Mouse (Mus musculus) liver, embryonic 14.5 days (tissue): Measurements from ENCODE around the gene Icam5. TPM values are rescaled to one million over a fixed set of nuclear protein-coding genes. Genes with fewer than 3 reads are reported as not detected.

Source experiments
- ATAC-seq: fragments of 200-750 bp; cut with Nextera tagmentation; 2 replicates; pipeline ENCODE4 v1.8.0; 2017; ENCODE audit warnings: moderate number of reproducible peaks, mild to moderate bottlenecking, moderate library complexity; ENCODE audit not compliant: insufficient read depth
- DNase-seq, 3 experiments: peaks; one replicate each; pipeline ENCODE4 v3.0.0-alpha.2; 2012 to 2013; ENCODE audit warnings: low read depth in 3 of 3, low spot score in 3 of 3
- H3K27ac ChIP-seq: fragments of 300-500 bp; sonication (generic); 2 replicates; pipeline ENCODE4 v1.5.1; 2014; ENCODE audit warnings: moderate library complexity, mild to moderate bottlenecking, control low read depth, inconsistent platforms
- H3K27me3 ChIP-seq: fragments of 300-500 bp; sonication (generic); 2 replicates; pipeline ENCODE4 v1.6.1; 2014; ENCODE audit warnings: mild to moderate bottlenecking, low read length, moderate library complexity; ENCODE audit not compliant: control insufficient read depth, insufficient read depth
- H3K36me3 ChIP-seq: fragments of 300-500 bp; sonication (generic); replicated peaks from 2 replicates; pipeline ENCODE4 v1.6.1; 2014; ENCODE audit warnings: low read depth; ENCODE audit not compliant: control insufficient read depth, insufficient read depth
- H3K4me1 ChIP-seq, 2 experiments: fragments of 200-500 bp in 1 of 2; fragments of 300-500 bp in 1 of 2; sonication (generic) in 1 of 2; replicated peaks; 2 replicates each; pipeline ENCODE4 v1.6.1; 2012 to 2014; ENCODE audit warnings: antibody characterized with exemption in 1 of 2, inconsistent platforms in 1 of 2, low read length in 1 of 2; ENCODE audit not compliant: control insufficient read depth in 2 of 2, insufficient read depth in 2 of 2
- H3K4me2 ChIP-seq: fragments of 300-500 bp; sonication (generic); 2 replicates; pipeline ENCODE4 v1.6.1; 2014; ENCODE audit warnings: low read depth, mild to moderate bottlenecking, control low read depth, moderate library complexity
- H3K4me3 ChIP-seq, 2 experiments: fragments of 200-500 bp in 1 of 2; fragments of 300-500 bp in 1 of 2; sonication (generic) in 1 of 2; 2 replicates each; pipeline ENCODE4 v1.5.1; 2012 to 2014; ENCODE audit warnings: low read depth in 2 of 2, low read length in 2 of 2, mild to moderate bottlenecking in 2 of 2, control low read depth in 1 of 2, inconsistent platforms in 1 of 2, moderate library complexity in 1 of 2; ENCODE audit not compliant: insufficient read depth in 1 of 2
- H3K9ac ChIP-seq: fragments of 300-500 bp; sonication (generic); replicated peaks from 2 replicates; pipeline ENCODE4 v1.6.1; 2014; ENCODE audit warnings: mild to moderate bottlenecking, control low read depth, moderate library complexity
- H3K9me3 ChIP-seq: fragments of 300-500 bp; sonication (generic); 2 replicates; pipeline ENCODE4 v1.6.1; 2016; ENCODE audit warnings: low read length, mixed read lengths; ENCODE audit not compliant: control insufficient read depth
- CTCF ChIP-seq: IDR thresholded peaks from 2 replicates; pipeline ENCODE4 v1.5.1; 2016; ENCODE audit warnings: antibody characterized with exemption, low read depth, control low read depth
- EP300 ChIP-seq: IDR thresholded peaks from 2 replicates; pipeline ENCODE4 v1.6.1; 2016; ENCODE audit warnings: antibody characterized with exemption, low read depth
- WGBS: fragments of 180-500 bp; shearing (Covaris S2); extraction: QIAGEN DNeasy Blood & Tissue Kit; methylation state at CpG from one replicate; pipeline ENCODE4 v1.1.7; 2014; ENCODE audit not compliant: insufficient replicate concordance; 5-methylcytosine and 5-hydroxymethylcytosine counted together
- polyA plus RNA-seq, 2 experiments: library from polyadenylated mRNA; depleted of rRNA in 1 of 2; stranded (reverse) in 1 of 2; unstranded in 1 of 2; fragments of >200 nt; fragmentation: Nextera tagmentation in 1 of 2; extraction: Ambion mirVana in 1 of 2; gene quantifications; 2 replicates each; pipeline versions ENCODE4 v1.2.1 to v1.2.3; 2012 to 2014

Icam5 gene
- polyA plus RNA-seq, 2 experiments: 0.28 to 0.87 TPM

- no peaks in the 10 kb centered on the region for H3K36me3 ChIP-seq
- 0 out of 2 replicates have a peak overlapping the region, but pooled peaks have one; percentile 11 for H3K4me2 ChIP-seq
- 32% methylated on average over 10 of the region's 10 CpGs for WGBS
- H3K9me3 ChIP-seq: no peaks in the 10 kb centered on the region
- no peak overlapping the region for H3K4me3 ChIP-seq
- peaks cover 2 to 5% of the 10 kb centered on the region in 2 experiments; a peak in 2 of 4 replicates for H3K4me1 ChIP-seq
- no peak for TF ChIP-seq CTCF
- 0 out of 2 replicates have a peak, but pooled peaks have one; percentile 40 for TF ChIP-seq EP300
- no peak for DNase-seq
- ATAC-seq: peak; percentile 79
- H3K27ac ChIP-seq: no peak overlapping the region
- H3K27me3 ChIP-seq: no peaks in the 10 kb centered on the region
- H3K9ac ChIP-seq: no peak overlapping the region; the same call in 1 of the 2 replicates
Observed at GRCm38 (mm10) chr9:21051578-21051977, 19.7 kb downstream of the Icam5 start.

- Histone ChIP-seq H3K4me1 (no peaks in the 10 kb centered on the region), H3K36me3 (peaks cover 10% of the 10 kb centered on the region), H3K9me3 (no peaks in the 10 kb centered on the region)
Observed at GRCm38 (mm10) chr9:21062928-21063327, 31.1 kb downstream of the Icam5 start.

GRCm38 (mm10) chr9:21067006-21067684, 35.3 kb downstream of the Icam5 start, which contains the start of gene Zglp1:
Gene Zglp1 (minus strand): TSS chr9:21067093.
- Histone ChIP-seq H3K9ac (no peak within 1 kb of the TSS), H3K36me3 (peaks cover 10% of the 10 kb centered on the region), H3K27ac (no peak within 1 kb of the TSS), H3K27me3 (no peaks in the 10 kb centered on the region), H3K4me1 (peaks cover 0 to 4% of the 10 kb centered on the region in 2 experiments; a peak in 3 of 4 replicates), H3K9me3 (no peaks in the 10 kb centered on the region), H3K4me2 (no peak within 1 kb of the TSS), H3K4me3 (no peak within 1 kb of the TSS)
- DNase-seq (no peak), ATAC-seq (no peak)
- 78% methylated on average over 27 of the region's 27 CpGs for WGBS
- TF ChIP-seq CTCF: no peak
- TF ChIP-seq EP300: no peak

More at GRCm38 (mm10) chr9:21062928-21063327, 31.1 kb downstream of the Icam5 start:
- Histone ChIP-seq H3K4me2 (no peak overlapping the region), H3K4me3 (no peak overlapping the region), H3K9ac (no peak overlapping the region), H3K27me3 (no peaks in the 10 kb centered on the region), H3K27ac (no peak overlapping the region)
- ATAC-seq (no peak), DNase-seq (no peak)
- 80% methylated on average over 2 of the region's 2 CpGs for WGBS
- TF ChIP-seq CTCF: no peak
- TF ChIP-seq EP300: no peak

DNA sequence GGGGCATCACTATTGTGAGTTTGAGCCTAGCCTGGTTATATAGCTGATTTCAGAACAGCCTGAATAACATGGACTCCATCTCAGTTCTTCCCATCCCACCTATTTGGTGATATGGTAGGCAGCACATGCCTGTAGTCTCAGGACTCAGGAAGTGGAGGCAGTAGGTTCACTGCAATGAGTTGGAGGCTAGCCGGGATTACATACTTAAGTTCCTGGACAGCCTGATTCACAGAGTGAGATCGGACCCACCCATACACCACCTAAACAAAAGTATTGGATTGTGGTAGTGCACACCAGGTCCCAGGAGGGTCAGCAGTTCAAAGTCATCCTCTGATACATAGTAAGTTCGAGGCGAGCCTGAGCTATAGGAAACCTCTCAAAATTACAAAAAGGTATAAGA, 40.8 kb downstream of the Icam5 start:
- H3K36me3 ChIP-seq: peaks cover 25% of the 10 kb centered on the region
- H3K4me3 ChIP-seq: peak overlapping the region; percentile 77 to 93
- ATAC-seq (peak; percentile 16; the same call in 1 of the 2 replicates), DNase-seq (no peak)
- H3K27me3 ChIP-seq: no peaks in the 10 kb centered on the region
- H3K9ac ChIP-seq: peak overlapping the region; percentile 74
- WGBS: 2% methylated on average over 4 of the region's 4 CpGs
- TF ChIP-seq EP300 (no peak), CTCF (no peak)
- H3K9me3 ChIP-seq: no peaks in the 10 kb centered on the region
- peak overlapping the region; percentile 95 for H3K4me2 ChIP-seq
- H3K4me1 ChIP-seq: peaks cover 8 to 16% of the 10 kb centered on the region in 2 experiments
- peak overlapping the region; percentile 37; the same call in 1 of the 2 replicates for H3K27ac ChIP-seq

DNA sequence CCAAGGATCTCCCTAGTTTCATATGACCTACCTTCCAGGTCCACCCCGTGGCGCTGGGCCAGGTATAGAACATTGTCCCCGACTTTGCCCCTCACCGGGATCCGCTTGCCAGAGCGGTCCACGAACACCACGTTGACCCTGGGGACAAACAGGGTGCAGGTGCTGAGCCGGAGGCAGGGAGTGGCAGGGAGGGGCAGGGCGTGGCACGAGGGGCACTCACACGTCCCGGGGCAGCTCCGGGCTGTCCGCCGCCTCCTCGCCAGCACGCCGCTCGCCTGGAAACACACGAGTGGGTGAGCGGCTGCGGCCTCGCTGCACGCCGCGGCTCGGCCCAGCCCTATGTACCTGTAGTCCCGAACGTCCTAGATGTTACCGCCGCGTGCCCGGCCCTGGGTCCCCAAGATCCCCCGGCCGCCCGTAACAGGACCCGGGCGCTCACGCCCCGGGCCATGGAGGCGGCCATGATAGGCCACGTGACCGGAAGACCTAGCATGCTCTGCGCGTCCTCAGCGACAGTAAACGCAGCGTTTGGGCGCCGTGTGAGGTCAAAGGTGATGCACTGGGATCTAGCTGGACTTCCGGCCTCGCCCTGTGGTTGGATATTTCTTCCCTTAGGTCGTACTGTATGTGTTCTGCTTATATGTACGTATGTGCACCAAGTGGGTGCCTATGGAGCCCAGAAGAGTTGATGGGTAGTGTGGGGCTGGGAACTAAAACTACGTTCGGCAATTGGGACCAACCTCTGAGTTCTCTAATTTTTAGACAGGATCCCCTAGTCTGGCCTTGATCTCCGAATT, 41.4 kb downstream of the Icam5 start, which contains the start of the genes Gm49373 and Fdx1l:
Gene Gm49373, minus strand, starts transcription at position 53 of the 797 bp plus-strand sequence.
Gene Fdx1l, minus strand, starts transcription at position 571 of the 797 bp plus-strand sequence.
- Histone ChIP-seq H3K4me3 (peak within 1 kb of the TSS; percentile 77 to 93), H3K36me3 (peaks cover 31% of the 10 kb centered on the region), H3K27ac (peak within 1 kb of the TSS; percentile 45), H3K4me1 (peaks cover 8 to 16% of the 10 kb centered on the region in 2 experiments), H3K9ac (peak within 1 kb of the TSS; percentile 74), H3K4me2 (peak within 1 kb of the TSS; percentile 95), H3K27me3 (no peaks in the 10 kb centered on the region), H3K9me3 (no peaks in the 10 kb centered on the region)
- ATAC-seq (peak; percentile 89), DNase-seq (peak; percentile 73 to 74 (median 73))
- no peak for TF ChIP-seq EP300
- TF ChIP-seq CTCF: no peak
- WGBS: 2% methylated on average over 58 of the region's 58 CpGs
